Mouse (Mus musculus): ENCODE measurements around the gene Sbk1. TPM values are rescaled to one million over a fixed set of nuclear protein-coding genes. Genes with fewer than 3 reads are reported as not detected.

The Sbk1 gene
- 31.5 and 33.1 TPM in 2 replicates for polyA plus RNA-seq (2015; fragmentation: Nextera tagmentation; extraction: Ambion mirVana)

GRCm38 (mm10) chr7:126271712-126272683, at the start of gene Sbk1:
Sbk1 (plus strand) TSS chr7:126272619.
- Histone ChIP-seq H3K27me3 (no peaks in the 10 kb centered on the region), H3K27ac (peak within 1 kb of the TSS; percentile 98), H3K9me3 (replicated peaks) (no peaks in the 10 kb centered on the region), H3K9ac (peak within 1 kb of the TSS; percentile 97), H3K4me2 (peak within 1 kb of the TSS; percentile 98), H3K4me3 (replicated peaks) (peak within 1 kb of the TSS; percentile 97), H3K36me3 (peaks cover 16% of the 10 kb centered on the region), H3K4me1 (peaks cover 54% of the 10 kb centered on the region)
- WGBS: under 1% methylated on average over 83 of the region's 85 CpGs
- peak; percentile 94 for ATAC-seq (replicated peaks; ENCODE audit: low FRiP score)

GRCm38 (mm10) chr7:126222753-126223152, 49.7 kb upstream of the Sbk1 start:
- Histone ChIP-seq H3K9ac (no peak overlapping the region), H3K4me3 (replicated peaks) (no peak overlapping the region), H3K27ac (no peak overlapping the region), H3K9me3 (replicated peaks) (no peaks in the 10 kb centered on the region), H3K36me3 (no peaks in the 10 kb centered on the region), H3K27me3 (no peaks in the 10 kb centered on the region), H3K4me1 (no peaks in the 10 kb centered on the region), H3K4me2 (no peak overlapping the region)
- no peak for ATAC-seq (replicated peaks; ENCODE audit: low FRiP score)
- 31% methylated on average over 3 of the region's 3 CpGs for WGBS

- 21% methylated on average over 5 of the region's 5 CpGs for WGBS
- no peak for ATAC-seq (replicated peaks; ENCODE audit: low FRiP score)
- Histone ChIP-seq H3K27ac (no peak overlapping the region), H3K4me3 (replicated peaks) (no peak overlapping the region), H3K27me3 (no peaks in the 10 kb centered on the region), H3K4me1 (no peaks in the 10 kb centered on the region), H3K9me3 (replicated peaks) (no peaks in the 10 kb centered on the region), H3K9ac (no peak overlapping the region), H3K4me2 (no peak overlapping the region), H3K36me3 (no peaks in the 10 kb centered on the region)
Measured at GRCm38 (mm10) chr7:126226136-126226535, 46.3 kb upstream of the Sbk1 start.

DNA sequence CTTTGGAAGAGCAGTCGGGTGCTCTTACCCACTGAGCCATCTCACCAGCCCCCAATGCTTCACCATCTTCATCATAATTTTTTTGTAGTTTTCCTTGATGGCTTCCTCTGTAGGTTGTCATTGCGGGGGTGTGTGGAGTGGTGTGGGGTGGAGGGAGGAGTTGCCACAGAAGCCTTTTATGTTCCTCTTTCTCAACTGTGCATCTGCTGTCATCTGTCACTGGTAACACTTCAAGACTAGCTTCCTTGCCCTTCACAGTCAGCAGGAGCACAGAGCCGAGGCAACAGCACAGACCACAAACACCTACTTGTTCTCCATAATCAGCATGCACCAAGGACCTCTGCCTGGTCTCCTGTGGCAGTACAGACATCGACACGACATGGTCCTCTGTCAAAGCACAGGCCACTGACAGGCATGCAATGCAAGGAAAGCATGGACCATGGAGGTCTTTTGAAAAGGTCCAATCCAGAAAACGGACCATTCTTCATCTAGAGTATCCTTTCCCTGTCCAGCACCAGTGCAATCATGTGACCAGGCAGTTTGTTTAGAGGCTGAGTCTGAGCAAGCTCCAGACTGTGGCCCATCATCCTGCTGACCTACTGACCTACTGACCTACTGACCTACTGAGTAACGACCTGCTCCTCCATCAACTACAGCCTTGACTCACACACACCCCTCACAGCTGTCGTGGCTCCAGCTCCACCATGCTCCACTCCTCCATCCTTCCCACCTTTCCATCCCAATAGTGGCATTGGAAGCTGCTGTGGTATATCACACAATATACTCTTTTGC, 41.9 kb upstream of the Sbk1 start:
- Histone ChIP-seq H3K4me1 (no peaks in the 10 kb centered on the region), H3K4me3 (replicated peaks) (no peak overlapping the region), H3K27ac (no peak overlapping the region), H3K9ac (no peak overlapping the region), H3K27me3 (no peaks in the 10 kb centered on the region), H3K9me3 (replicated peaks) (no peaks in the 10 kb centered on the region), H3K4me2 (no peak overlapping the region), H3K36me3 (no peaks in the 10 kb centered on the region)
- WGBS: 60% methylated on average over 8 of the region's 8 CpGs
- no peak for ATAC-seq (replicated peaks; ENCODE audit: low FRiP score)

- no peak overlapping the region for H3K4me2 ChIP-seq
- ATAC-seq (replicated peaks; ENCODE audit: low FRiP score): no peak
- 0 out of 2 replicates have a peak, but pooled peaks cover 9% of the 10 kb centered on the region for H3K4me1 ChIP-seq
- no peaks in the 10 kb centered on the region for H3K36me3 ChIP-seq
- WGBS: 70% methylated on average over 8 of the region's 8 CpGs
- no peaks in the 10 kb centered on the region for H3K9me3 ChIP-seq (replicated peaks)
- no peak overlapping the region for H3K9ac ChIP-seq
- no peak overlapping the region for H3K4me3 ChIP-seq (replicated peaks)
- no peaks in the 10 kb centered on the region for H3K27me3 ChIP-seq
- no peak overlapping the region for H3K27ac ChIP-seq
Measured at GRCm38 (mm10) chr7:126232345-126233071, 39.9 kb upstream of the Sbk1 start.

- H3K27me3 ChIP-seq: no peaks in the 10 kb centered on the region
- H3K4me2 ChIP-seq: no peak overlapping the region
- H3K4me3 ChIP-seq (replicated peaks): no peak overlapping the region
- no peaks in the 10 kb centered on the region for H3K9me3 ChIP-seq (replicated peaks)
- 84% methylated on average over 3 of the region's 3 CpGs for WGBS
- H3K27ac ChIP-seq: no peak overlapping the region
- H3K36me3 ChIP-seq: no peaks in the 10 kb centered on the region
- H3K9ac ChIP-seq: no peak overlapping the region
- ATAC-seq (replicated peaks; ENCODE audit: low FRiP score): no peak
- 0 out of 2 replicates have a peak, but pooled peaks cover 9% of the 10 kb centered on the region for H3K4me1 ChIP-seq
Measured at GRCm38 (mm10) chr7:126234611-126235010, 37.8 kb upstream of the Sbk1 start.

DNA sequence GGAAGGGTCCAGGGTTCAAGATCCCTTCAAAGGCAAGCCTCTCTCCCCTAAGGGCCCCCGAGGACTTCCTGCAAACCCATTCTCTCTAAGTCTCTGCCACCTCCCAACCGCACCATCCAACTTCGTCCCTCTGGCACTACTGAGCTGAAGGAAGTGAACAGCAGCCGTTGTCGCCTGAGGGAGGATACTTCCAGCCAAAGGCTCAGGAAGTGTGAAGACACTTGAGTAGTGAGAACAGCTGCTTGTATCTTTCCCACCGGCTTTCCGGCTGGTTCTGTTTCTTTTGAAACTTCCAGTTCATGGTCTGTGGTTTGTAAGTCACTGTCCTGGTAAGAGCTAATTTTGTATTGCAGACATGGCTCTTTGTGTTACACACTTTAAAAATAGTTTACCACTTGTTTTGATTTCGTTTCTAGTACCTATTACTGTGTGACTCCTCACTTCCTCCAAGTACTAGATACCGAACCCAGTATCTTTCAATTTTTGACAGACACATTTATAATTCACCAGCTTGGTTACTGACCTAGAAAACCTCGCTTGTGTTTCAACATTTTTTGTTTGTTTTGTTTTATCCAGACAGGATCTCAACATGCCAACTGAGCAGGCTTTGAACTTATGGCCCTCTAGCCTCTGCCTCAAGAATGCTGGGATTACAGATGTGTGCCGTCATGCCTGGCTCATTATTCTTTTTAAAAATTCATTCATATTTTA, 36.2 kb upstream of the Sbk1 start:
- WGBS: 34% methylated on average over 11 of the region's 11 CpGs
- 0 out of 2 replicates have a peak, but pooled peaks cover 9% of the 10 kb centered on the region for H3K4me1 ChIP-seq
- no peak for ATAC-seq (replicated peaks; ENCODE audit: low FRiP score)
- H3K27me3 ChIP-seq: no peaks in the 10 kb centered on the region
- H3K4me3 ChIP-seq (replicated peaks): no peak overlapping the region
- no peak overlapping the region for H3K4me2 ChIP-seq
- no peaks in the 10 kb centered on the region for H3K36me3 ChIP-seq
- no peaks in the 10 kb centered on the region for H3K9me3 ChIP-seq (replicated peaks)
- no peak overlapping the region for H3K9ac ChIP-seq
- no peak overlapping the region for H3K27ac ChIP-seq

- H3K27ac ChIP-seq: no peak overlapping the region
- H3K27me3 ChIP-seq: no peaks in the 10 kb centered on the region
- ATAC-seq (replicated peaks; ENCODE audit: low FRiP score): no peak
- H3K9ac ChIP-seq: no peak overlapping the region
- 0 out of 2 replicates have a peak, but pooled peaks cover 9% of the 10 kb centered on the region for H3K4me1 ChIP-seq
- H3K4me3 ChIP-seq (replicated peaks): no peak overlapping the region
- WGBS: 64% methylated on average over 5 of the region's 5 CpGs
- no peaks in the 10 kb centered on the region for H3K9me3 ChIP-seq (replicated peaks)
- no peaks in the 10 kb centered on the region for H3K36me3 ChIP-seq
- no peak overlapping the region for H3K4me2 ChIP-seq
Measured at GRCm38 (mm10) chr7:126236794-126237192, 35.6 kb upstream of the Sbk1 start.

GRCm38 (mm10) chr7:126240814-126241360, 31.5 kb upstream of the Sbk1 start:
- no peak overlapping the region for H3K4me2 ChIP-seq
- 0 out of 2 replicates have a peak, but pooled peaks cover 8% of the 10 kb centered on the region for H3K4me1 ChIP-seq
- H3K27me3 ChIP-seq: 0 out of 2 replicates have a peak, but pooled peaks cover 3% of the 10 kb centered on the region
- H3K4me3 ChIP-seq (replicated peaks): no peak overlapping the region
- no peak overlapping the region for H3K27ac ChIP-seq
- 80% methylated on average over 14 of the region's 14 CpGs for WGBS
- no peak overlapping the region for H3K9ac ChIP-seq
- no peaks in the 10 kb centered on the region for H3K9me3 ChIP-seq (replicated peaks)
- no peaks in the 10 kb centered on the region for H3K36me3 ChIP-seq
- no peak for ATAC-seq (replicated peaks; ENCODE audit: low FRiP score)

GRCm38 (mm10) chr7:126244168-126244750, 28.2 kb upstream of the Sbk1 start:
- no peak overlapping the region for H3K9ac ChIP-seq
- no peak for ATAC-seq (replicated peaks; ENCODE audit: low FRiP score)
- H3K4me2 ChIP-seq: no peak overlapping the region
- H3K4me3 ChIP-seq (replicated peaks): no peak overlapping the region
- 72% methylated on average over 6 of the region's 6 CpGs for WGBS
- no peaks in the 10 kb centered on the region for H3K36me3 ChIP-seq
- peaks cover 12% of the 10 kb centered on the region; the same call in 1 of the 2 replicates for H3K27me3 ChIP-seq
- peaks cover 9% of the 10 kb centered on the region; the same call in 1 of the 2 replicates for H3K4me1 ChIP-seq
- H3K27ac ChIP-seq: no peak overlapping the region
- no peaks in the 10 kb centered on the region for H3K9me3 ChIP-seq (replicated peaks)
